Mouse (Mus musculus) kidney, embryonic 14.5 days (tissue): ENCODE measurements at regions not wholly inside any gene's neighbourhood (a gene's known extent, or its start where the extent isn't known, plus 50 kb on each side); places are given as distances from the start of the nearest gene placed in this dataset.
"Not testable (repeated sequence)": the region's sequence is repeated elsewhere in the genome, so short reads cannot be mapped to it uniquely, and the experiment has no call there.

Experiments used
- ATAC-seq: fragments of 200-750 bp; cut with Nextera tagmentation; 2 replicates; pipeline ENCODE4 v1.8.0; 2017; ENCODE audit warnings: moderate number of reproducible peaks, mild to moderate bottlenecking, moderate TSS enrichment, moderate library complexity; ENCODE audit not compliant: low FRiP score, low TSS enrichment
- H3K27ac ChIP-seq: fragments of 300-500 bp; sonication (generic); 2 replicates; pipeline ENCODE4 v1.5.1; 2014; ENCODE audit warnings: low read depth, mild to moderate bottlenecking, low read length, moderate library complexity, mixed read lengths
- H3K27me3 ChIP-seq: fragments of 300-500 bp; sonication (generic); 2 replicates; pipeline ENCODE4 v1.6.1; 2014; ENCODE audit warnings: mild to moderate bottlenecking, low read length; ENCODE audit not compliant: control insufficient read depth, insufficient read depth
- H3K36me3 ChIP-seq: fragments of 300-500 bp; sonication (generic); 2 replicates; pipeline ENCODE4 v1.6.1; 2014; ENCODE audit warnings: low read length, mixed read lengths; ENCODE audit not compliant: control insufficient read depth, insufficient read depth
- H3K4me1 ChIP-seq: fragments of 300-500 bp; sonication (generic); 2 replicates; pipeline ENCODE4 v1.6.1; 2014; ENCODE audit warnings: low read length, mixed read lengths; ENCODE audit not compliant: control insufficient read depth, insufficient read depth
- H3K4me2 ChIP-seq: fragments of 300-500 bp; sonication (generic); replicated peaks from 2 replicates; pipeline ENCODE4 v1.6.1; 2014; ENCODE audit warnings: low read depth, mild to moderate bottlenecking, low read length
- H3K4me3 ChIP-seq: fragments of 300-500 bp; sonication (generic); 2 replicates; pipeline ENCODE4 v1.5.1; 2014; ENCODE audit warnings: mild to moderate bottlenecking, low read length
- H3K9ac ChIP-seq: fragments of 300-500 bp; sonication (generic); 2 replicates; pipeline ENCODE4 v1.6.1; 2014; ENCODE audit warnings: low read depth, mild to moderate bottlenecking, low read length, moderate library complexity
- H3K9me3 ChIP-seq: fragments of 300-500 bp; sonication (generic); 2 replicates; pipeline ENCODE4 v1.6.1; 2016; ENCODE audit warnings: low read length; ENCODE audit not compliant: control insufficient read depth
- WGBS: fragments of 180-500 bp; shearing (Covaris S2); extraction: QIAGEN DNeasy Blood & Tissue Kit; methylation state at CpG from one replicate; pipeline ENCODE4 v1.1.7; 2014; 5-methylcytosine and 5-hydroxymethylcytosine counted together

GRCm38 (mm10) chr17:13590240-13590837 lies 170.0 kb upstream of the Afdn start:
- 77% methylated on average over 1 of the region's 1 CpGs for WGBS
- not testable (repeated sequence) for H3K4me1 ChIP-seq, H3K4me2 ChIP-seq, H3K36me3 ChIP-seq, H3K27me3 ChIP-seq, H3K4me3 ChIP-seq, H3K9me3 ChIP-seq, H3K9ac ChIP-seq, ATAC-seq, H3K27ac ChIP-seq
